Mouse (Mus musculus) lung, adult 2 months (tissue): Measurements from ENCODE around the gene Tmem98.

Experiments used
- CTCF ChIP-seq: fragments of 200-500 bp; IDR thresholded peaks from 2 replicates; pipeline ENCODE4 v1.5.1; 2011; ENCODE audit warnings: mild to moderate bottlenecking, low read length, control low read depth; ENCODE audit not compliant: insufficient read depth
- POLR2A ChIP-seq: fragments of 200-500 bp; IDR thresholded peaks from 2 replicates; pipeline ENCODE4 v1.6.1; 2011; ENCODE audit warnings: low read depth, mild to moderate bottlenecking, control low read depth, low read length, borderline replicate concordance; ENCODE audit errors: extremely low read depth

GRCm38 (mm10) chr11:80862941-80863340 is 53.0 kb downstream of the Tmem98 start:
- TF ChIP-seq CTCF (no peak), POLR2A (no peak)
